Mouse (Mus musculus): Measurements from ENCODE around the gene Tpcn2. TPM values are rescaled to one million over a fixed set of nuclear protein-coding genes. Genes with fewer than 3 reads are reported as not detected.
A peak's percentile ranks its signal among the peaks of the same experiment; 100 is the strongest.

The Tpcn2 gene
- total and polyA plus RNA-seq, 3 experiments, result 1.9 to 7.9 (median 3.0) TPM

- no peak overlapping the region for H3K9ac ChIP-seq (ENCODE audit: low read depth, low read length)
- H3K36me3 ChIP-seq (ENCODE audit: control insufficient read depth, insufficient read depth, low read length), result no peaks in the 10 kb centered on the region
- no peak overlapping the region for H3K27ac ChIP-seq
- intact Hi-C loops (cut with DNase I), result no loop called here
- H3K4me3 ChIP-seq, result no peak overlapping the region
- H3K4me1 ChIP-seq (ENCODE audit: control insufficient read depth, insufficient read depth, low read length), result no peaks in the 10 kb centered on the region; the same call in 1 of the 2 replicates
- no peaks in the 10 kb centered on the region for H3K79me2 ChIP-seq (replicated peaks; ENCODE audit: control insufficient read depth, insufficient read depth, low read length)
- WGBS, result 55% methylated on average over 4 of the region's 4 CpGs
- TF ChIP-seq CTCF (IDR thresholded peaks at IDR 0.05), result no peak
- no peak for TF ChIP-seq EP300 (IDR thresholded peaks at IDR 0.05; ENCODE audit: insufficient read depth, low read depth, low read length)
- peaks cover 2% of the 10 kb centered on the region; the same call in 1 of the 2 replicates for H3K27me3 ChIP-seq (ENCODE audit: control insufficient read depth, insufficient read depth, low read length)
- no peak for DNase-seq
These were observed 25.1 kb upstream of the Tpcn2 start for GRCm38 (mm10) chr7:145308866-145309265.

GRCm38 (mm10) chr7:145308061-145308675, 24.4 kb upstream of the Tpcn2 start:
- Histone ChIP-seq H3K9ac (ENCODE audit: low read depth, low read length) (no peak overlapping the region), H3K4me3 (no peak overlapping the region), H3K27ac (no peak overlapping the region), H3K4me1 (ENCODE audit: control insufficient read depth, insufficient read depth, low read length) (no peaks in the 10 kb centered on the region; the same call in 1 of the 2 replicates), H3K27me3 (ENCODE audit: control insufficient read depth, insufficient read depth, low read length) (peaks cover 2% of the 10 kb centered on the region; the same call in 1 of the 2 replicates), H3K79me2 (replicated peaks; ENCODE audit: control insufficient read depth, insufficient read depth, low read length) (no peaks in the 10 kb centered on the region), H3K36me3 (ENCODE audit: control insufficient read depth, insufficient read depth, low read length) (no peaks in the 10 kb centered on the region)
- intact Hi-C loops (cut with DNase I), result no loop called here
- TF ChIP-seq EP300 (IDR thresholded peaks at IDR 0.05; ENCODE audit: insufficient read depth, low read depth, low read length) (no peak), CTCF (IDR thresholded peaks at IDR 0.05) (no peak), POLR2A (IDR thresholded peaks at IDR 0.05; ENCODE audit: insufficient read depth, low read depth, low read length) (no peak)
- no peak for DNase-seq
- 59% methylated on average over 30 of the region's 30 CpGs for WGBS

- H3K4me3 ChIP-seq, result no peak overlapping the region
- H3K27ac ChIP-seq, result no peak overlapping the region
- no peak overlapping the region for H3K9ac ChIP-seq (ENCODE audit: low read depth, low read length)
- TF ChIP-seq POLR2A (IDR thresholded peaks at IDR 0.05; ENCODE audit: insufficient read depth, low read depth, low read length) (no peak), EP300 (IDR thresholded peaks at IDR 0.05; ENCODE audit: insufficient read depth, low read depth, low read length) (no peak), CTCF (IDR thresholded peaks at IDR 0.05) (no peak)
- no peaks in the 10 kb centered on the region for H3K36me3 ChIP-seq (ENCODE audit: control insufficient read depth, insufficient read depth, low read length)
- no peaks in the 10 kb centered on the region for H3K27me3 ChIP-seq (ENCODE audit: control insufficient read depth, insufficient read depth, low read length)
- H3K4me1 ChIP-seq (ENCODE audit: control insufficient read depth, insufficient read depth, low read length), result no peaks in the 10 kb centered on the region; the same call in 1 of the 2 replicates
- no peaks in the 10 kb centered on the region for H3K79me2 ChIP-seq (replicated peaks; ENCODE audit: control insufficient read depth, insufficient read depth, low read length)
- WGBS, result 89% methylated on average over 10 of the region's 10 CpGs
- DNase-seq, result no peak
- intact Hi-C loops (cut with DNase I), result no loop called here
These were observed 23.8 kb upstream of the Tpcn2 start for GRCm38 (mm10) chr7:145307636-145308035.

DNA sequence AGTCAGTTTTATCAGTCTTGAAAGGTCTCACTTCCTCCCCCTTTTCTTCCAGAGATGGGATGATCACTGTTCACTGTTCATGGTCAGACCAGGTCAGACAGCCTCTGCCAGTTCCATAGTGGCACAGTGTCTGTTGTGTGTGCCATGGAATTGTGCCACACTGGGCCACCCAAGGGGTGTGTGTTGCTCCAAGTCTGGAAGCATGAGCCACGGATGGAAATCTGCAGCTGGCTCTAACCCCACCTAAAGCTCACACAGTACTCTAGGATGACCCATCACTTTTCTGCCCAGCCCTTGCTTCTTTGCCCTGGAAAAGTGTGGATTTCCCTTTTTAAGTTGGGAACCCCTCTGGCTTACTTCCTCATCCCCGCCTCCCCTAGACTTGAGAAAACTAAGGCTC, 20.3 kb upstream of the Tpcn2 start:
- Histone ChIP-seq H3K4me3 (no peak overlapping the region), H3K27ac (no peak overlapping the region), H3K9ac (ENCODE audit: low read depth, low read length) (no peak overlapping the region), H3K4me1 (ENCODE audit: control insufficient read depth, insufficient read depth, low read length) (no peaks in the 10 kb centered on the region; the same call in 1 of the 2 replicates), H3K27me3 (ENCODE audit: control insufficient read depth, insufficient read depth, low read length) (no peaks in the 10 kb centered on the region), H3K36me3 (ENCODE audit: control insufficient read depth, insufficient read depth, low read length) (no peaks in the 10 kb centered on the region), H3K79me2 (replicated peaks; ENCODE audit: control insufficient read depth, insufficient read depth, low read length) (no peaks in the 10 kb centered on the region)
- no peak for TF ChIP-seq CTCF (IDR thresholded peaks at IDR 0.05)
- no peak for TF ChIP-seq POLR2A (IDR thresholded peaks at IDR 0.05; ENCODE audit: insufficient read depth, low read depth, low read length)
- no peak for TF ChIP-seq EP300 (IDR thresholded peaks at IDR 0.05; ENCODE audit: insufficient read depth, low read depth, low read length)
- 72% methylated on average over 2 of the region's 2 CpGs for WGBS
- intact Hi-C loops (cut with DNase I), result no loop called here
- no peak for DNase-seq

GRCm38 (mm10) chr7:145302488-145303285, 18.9 kb upstream of the Tpcn2 start:
- no peaks in the 10 kb centered on the region for H3K27me3 ChIP-seq (ENCODE audit: control insufficient read depth, insufficient read depth, low read length)
- no peaks in the 10 kb centered on the region; the same call in 1 of the 2 replicates for H3K4me1 ChIP-seq (ENCODE audit: control insufficient read depth, insufficient read depth, low read length)
- peak; percentile 64 to 80 for DNase-seq
- H3K36me3 ChIP-seq (ENCODE audit: control insufficient read depth, insufficient read depth, low read length), result no peaks in the 10 kb centered on the region
- H3K27ac ChIP-seq, result no peak overlapping the region; the same call in 1 of the 2 replicates
- no peak overlapping the region; the same call in 1 of the 2 replicates for H3K4me3 ChIP-seq
- no peak overlapping the region for H3K9ac ChIP-seq (ENCODE audit: low read depth, low read length)
- intact Hi-C loops (cut with DNase I), result no loop called here
- no peaks in the 10 kb centered on the region for H3K79me2 ChIP-seq (replicated peaks; ENCODE audit: control insufficient read depth, insufficient read depth, low read length)
- TF ChIP-seq POLR2A (IDR thresholded peaks at IDR 0.05; ENCODE audit: insufficient read depth, low read depth, low read length) (peak; percentile 42; the same call in 1 of the 2 replicates), EP300 (IDR thresholded peaks at IDR 0.05; ENCODE audit: insufficient read depth, low read depth, low read length) (no peak)
- 19% methylated on average over 20 of the region's 20 CpGs for WGBS

All from heart, adult 2 months (tissue).